Mouse (Mus musculus) right cerebral cortex, postnatal 25 days (tissue): Measurements from ENCODE around the gene Dcps.
"Not testable (repeated sequence)": the region's sequence is repeated elsewhere in the genome, so short reads cannot be mapped to it uniquely, and the experiment has no call there.

Source experiments
- DNase-seq: peaks from one replicate; pipeline ENCODE4 v3.0.0; 2022

The Dcps gene

GRCm38 (mm10) chr9:35176124-35176659, 331 bp upstream of the Dcps start:
- DNase-seq, result no peak

- no peak for DNase-seq
Observed at GRCm38 (mm10) chr9:35173331-35173730, 2.5 kb downstream of the Dcps start.

- DNase-seq, result no peak
Observed at GRCm38 (mm10) chr9:35170071-35170470, 5.8 kb downstream of the Dcps start.

GRCm38 (mm10) chr9:35166798-35167635, 8.8 kb downstream of the Dcps start:
- DNase-seq, result no peak

GRCm38 (mm10) chr9:35166144-35166797, 9.6 kb downstream of the Dcps start:
- no peak for DNase-seq

GRCm38 (mm10) chr9:35164142-35164874, 11.6 kb downstream of the Dcps start:
- DNase-seq, result no peak

- no peak for DNase-seq
Observed at GRCm38 (mm10) chr9:35163011-35163690, 12.7 kb downstream of the Dcps start.

- no peak for DNase-seq
Observed at GRCm38 (mm10) chr9:35161721-35162120, 14.1 kb downstream of the Dcps start.

- no peak for DNase-seq
Observed at GRCm38 (mm10) chr9:35160662-35161061, 15.2 kb downstream of the Dcps start.

GRCm38 (mm10) chr9:35158477-35158876, 17.4 kb downstream of the Dcps start:
- DNase-seq, result no peak

GRCm38 (mm10) chr9:35156862-35157261, 19.0 kb downstream of the Dcps start:
- DNase-seq, result no peak

GRCm38 (mm10) chr9:35156002-35156710, 19.7 kb downstream of the Dcps start:
- no peak for DNase-seq

GRCm38 (mm10) chr9:35152923-35153322, 22.9 kb downstream of the Dcps start:
- DNase-seq, result no peak

GRCm38 (mm10) chr9:35148822-35149221, 27.0 kb downstream of the Dcps start:
- not testable (repeated sequence) for DNase-seq

- DNase-seq, result not testable (repeated sequence)
Observed at GRCm38 (mm10) chr9:35147261-35147660, 28.6 kb downstream of the Dcps start.

- no peak for DNase-seq
Observed at GRCm38 (mm10) chr9:35145829-35146228, 30.0 kb downstream of the Dcps start.

- no peak for DNase-seq
Observed at GRCm38 (mm10) chr9:35145118-35145517, 30.7 kb downstream of the Dcps start.

- DNase-seq, result no peak
Observed at GRCm38 (mm10) chr9:35142221-35142620, 33.6 kb downstream of the Dcps start.

GRCm38 (mm10) chr9:35139231-35139744, 36.6 kb downstream of the Dcps start:
- DNase-seq, result no peak

- no peak for DNase-seq
Observed at GRCm38 (mm10) chr9:35138029-35138428, 37.8 kb downstream of the Dcps start.

- peak; percentile 23 for DNase-seq
Observed at GRCm38 (mm10) chr9:35135575-35135974, 40.3 kb downstream of the Dcps start.
